Mouse (Mus musculus) bone marrow, adult 2 months (tissue): ENCODE data around the gene Npr2.
A peak's percentile ranks its signal among the peaks of the same experiment; 100 is the strongest.

Experiments
- CTCF ChIP-seq: fragments of 200-500 bp; IDR thresholded peaks from 2 replicates; pipeline ENCODE4 v1.5.1; 2011; ENCODE audit warnings: low read length, control low read depth; ENCODE audit not compliant: control insufficient read depth, insufficient read depth
- POLR2A ChIP-seq: fragments of 200-500 bp; IDR thresholded peaks from 2 replicates; pipeline ENCODE4 v1.6.1; 2011; ENCODE audit warnings: low read depth, mild to moderate bottlenecking, control low read depth, low read length, borderline replicate concordance; ENCODE audit not compliant: control insufficient read depth

DNA sequence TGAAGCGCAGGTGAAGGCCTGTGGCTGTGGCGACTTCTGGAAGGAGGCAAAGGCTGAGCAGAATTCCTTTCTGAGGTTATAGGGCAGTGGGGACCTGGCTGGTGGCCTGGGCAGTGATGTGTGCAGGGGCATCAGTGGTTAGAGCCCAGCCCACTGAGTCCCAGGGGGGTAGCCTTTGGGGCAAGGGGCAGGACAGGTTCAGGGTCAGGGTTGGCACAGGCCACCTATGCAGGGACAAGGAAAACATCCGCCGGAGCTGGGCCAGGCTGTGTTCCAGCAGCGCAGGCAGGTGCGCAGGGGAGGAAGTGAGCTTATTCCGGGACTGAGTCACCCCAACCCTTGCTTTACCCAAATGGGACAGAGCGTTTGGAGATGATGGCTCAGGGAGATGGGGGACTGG lies 45.3 kb upstream of the Npr2 start:
- TF ChIP-seq POLR2A, result 0 out of 2 replicates have a peak, but pooled peaks have one; percentile 14
- TF ChIP-seq CTCF, result no peak
